25 mouse cellular contexts compared by ENCODE assay signal in genomic region chr5:124125093-124125492, GRCm38 (mm10).
"Had no signal": no experiment of that assay in that cellular context is flagged by ENCODE, and none has a peak within 500 bp of the region (broad histone marks: within the 10 kb centered on the region; RNA-seq: fewer than 3 reads in every experiment).

No protein-coding gene starts in this region.

- H3K27me3 ChIP-seq: heart, embryonic 12.5 days; hindbrain, embryonic 15.5 days; intestine, embryonic 15.5 days; limb, embryonic 12.5 days; liver, embryonic 13.5 days; liver, embryonic 15.5 days had no signal

- H3K9ac ChIP-seq: heart, embryonic 12.5 days; hindbrain, embryonic 15.5 days; intestine, embryonic 15.5 days; limb, embryonic 12.5 days; liver, embryonic 13.5 days; liver, embryonic 15.5 days; liver, postnatal 0 days had no signal

- H3K4me1 ChIP-seq: heart, embryonic 12.5 days; hindbrain, embryonic 15.5 days; intestine, embryonic 15.5 days; limb, embryonic 10.5 days; limb, embryonic 12.5 days; liver, embryonic 13.5 days; liver, embryonic 15.5 days had no signal

- H3K4me2 ChIP-seq: heart, embryonic 12.5 days; hindbrain, embryonic 15.5 days; intestine, embryonic 15.5 days; limb, embryonic 12.5 days; liver, embryonic 11.5 days; liver, embryonic 13.5 days; liver, embryonic 15.5 days had no signal

- H3K4me3 ChIP-seq: gastrocnemius, adult 2 months; heart, adult 2 months; heart, embryonic 12.5 days; hindbrain, embryonic 15.5 days; intestine, embryonic 15.5 days; layer of hippocampus, adult 2 months; left cerebral cortex, adult 2 months; limb, embryonic 10.5 days; limb, embryonic 12.5 days; liver, embryonic 13.5 days; liver, embryonic 15.5 days had no signal

- ATAC-seq: inflammation-experienced regulatory T-cells, adult 6 months; intestine, embryonic 15.5 days; intestine, postnatal 0 days; liver, postnatal 0 days had no signal

- DNase-seq: gastrocnemius, adult 2 months; gastrocnemius, postnatal 10 days; gastrocnemius, postnatal 25 days; heart, adult 2 months; heart, postnatal 10 days; heart, postnatal 4 days; kidney, adult 18-20 months; kidney, adult 8-10 months; kidney, postnatal 10 days; kidney, postnatal 25 days; kidney, postnatal 4 days; liver; liver, embryonic 13.5 days; liver, postnatal 0 days had no signal

- H3K27ac ChIP-seq: gastrocnemius, adult 2 months; heart, adult 2 months; hindbrain, embryonic 15.5 days; intestine, embryonic 15.5 days; layer of hippocampus, adult 2 months; left cerebral cortex, adult 2 months; limb, embryonic 10.5 days; limb, embryonic 12.5 days; liver, embryonic 13.5 days; liver, embryonic 15.5 days had no signal

- H3K9me3 ChIP-seq: heart, embryonic 12.5 days; hindbrain, embryonic 15.5 days; intestine, embryonic 15.5 days; limb, embryonic 10.5 days; limb, embryonic 12.5 days; liver, embryonic 13.5 days; liver, embryonic 15.5 days had no signal
